Mouse (Mus musculus) bone marrow macrophage, adult 2 months (primary cell): ENCODE measurements around the gene Cend1.

Experiments used
- CTCF ChIP-seq: IDR thresholded peaks from 2 replicates; pipeline ENCODE4 v1.5.1; 2012; ENCODE audit warnings: low read depth, mild to moderate bottlenecking, low read length, moderate library complexity
- POLR2A ChIP-seq: IDR thresholded peaks from 2 replicates; pipeline ENCODE4 v1.6.1; 2012; ENCODE audit warnings: mild to moderate bottlenecking, low read depth, low read length, borderline replicate concordance

- no peak for TF ChIP-seq CTCF
- TF ChIP-seq POLR2A, result no peak
These were observed 40.7 kb downstream of the Cend1 start for GRCm38 (mm10) chr7:141388487-141389109.
